Mouse (Mus musculus) ES-E14 (cell line): ENCODE measurements around the gene Hist1h2bf.

Source experiments
- CHD2 ChIP-seq: IDR thresholded peaks from 2 replicates; pipeline ENCODE4 v1.6.1; 2014; ENCODE audit warnings: mild to moderate bottlenecking, low read depth, low read length, inconsistent platforms
- HCFC1 ChIP-seq: IDR thresholded peaks from 2 replicates; pipeline ENCODE4 v1.6.1; 2012; ENCODE audit warnings: low read length, inconsistent platforms, borderline replicate concordance; ENCODE audit not compliant: insufficient read depth
- ZNF384 ChIP-seq: IDR thresholded peaks from 2 replicates; pipeline ENCODE4 v1.6.1; 2012; ENCODE audit warnings: low read depth, low read length, inconsistent platforms

- TF ChIP-seq ZNF384 (0 out of 2 replicates have a peak, but pooled peaks have one; percentile 38), HCFC1 (no peak), CHD2 (no peak)
Measured at GRCm38 (mm10) chr13:23541497-23541896, 32.5 kb downstream of the Hist1h2bf start.
